Mouse (Mus musculus) limb, embryonic 10.5 days (tissue): ENCODE measurements around the gene Dlg1. TPM values are rescaled to one million over a fixed set of nuclear protein-coding genes. Genes with fewer than 3 reads are reported as not detected.

Experiments used
- DNase-seq: peaks from one replicate; pipeline ENCODE4 v3.0.0-alpha.2; 2017; ENCODE audit warnings: low spot score
- H3K27ac ChIP-seq: fragments of 300-500 bp; sonication (generic); 2 replicates; pipeline ENCODE4 v1.5.1; 2016; ENCODE audit warnings: mild to moderate bottlenecking
- H3K27me3 ChIP-seq: fragments of 300-500 bp; sonication (generic); 2 replicates; pipeline ENCODE4 v1.6.1; 2016; ENCODE audit warnings: low read depth, mild to moderate bottlenecking; ENCODE audit not compliant: poor library complexity, severe bottlenecking
- H3K36me3 ChIP-seq: fragments of 300-500 bp; sonication (generic); 2 replicates; pipeline ENCODE4 v1.6.1; 2016; ENCODE audit warnings: mild to moderate bottlenecking, moderate library complexity
- H3K4me1 ChIP-seq: fragments of 300-500 bp; sonication (generic); 2 replicates; pipeline ENCODE4 v1.6.1; 2016
- H3K4me3 ChIP-seq: fragments of 300-500 bp; sonication (generic); 2 replicates; pipeline ENCODE4 v1.5.1; 2016; ENCODE audit warnings: mild to moderate bottlenecking, moderate library complexity
- H3K9me3 ChIP-seq: fragments of 300-500 bp; sonication (generic); replicated peaks from 2 replicates; pipeline ENCODE4 v1.6.1; 2016; ENCODE audit warnings: mild to moderate bottlenecking
- WGBS: fragments of 180-500 bp; shearing (Covaris S2); methylation state at CpG from one replicate; pipeline ENCODE4 v1.1.7; 2016; 5-methylcytosine and 5-hydroxymethylcytosine counted together
- polyA plus RNA-seq: library from polyadenylated mRNA; unstranded; fragments of >200 nt; fragmentation: Nextera tagmentation; extraction: Ambion mirVana; gene quantifications from 2 replicates; pipeline ENCODE4 v1.2.1, GENCODE M21; 2016

The Dlg1 gene
- polyA plus RNA-seq, 1 experiment from 2014 or later, result 33.9 TPM

- Histone ChIP-seq H3K36me3 (peaks cover 5% of the 10 kb centered on the region; the same call in 1 of the 2 replicates), H3K4me3 (no peak overlapping the region), H3K27me3 (no peaks in the 10 kb centered on the region), H3K4me1 (no peaks in the 10 kb centered on the region), H3K27ac (no peak overlapping the region), H3K9me3 (no peaks in the 10 kb centered on the region)
- DNase-seq, result no peak
- 90% methylated on average over 5 of the region's 5 CpGs for WGBS
Observed at GRCm38 (mm10) chr16:31756436-31756835, 93.2 kb downstream of the Dlg1 start.

GRCm38 (mm10) chr16:31757606-31758005 lies 94.4 kb downstream of the Dlg1 start:
- H3K4me3 ChIP-seq, result no peak overlapping the region
- 96% methylated on average over 1 of the region's 1 CpGs for WGBS
- H3K4me1 ChIP-seq, result no peaks in the 10 kb centered on the region
- no peak overlapping the region for H3K27ac ChIP-seq
- H3K9me3 ChIP-seq, result no peaks in the 10 kb centered on the region
- no peak for DNase-seq
- H3K36me3 ChIP-seq, result peaks cover 5% of the 10 kb centered on the region; the same call in 1 of the 2 replicates
- H3K27me3 ChIP-seq, result no peaks in the 10 kb centered on the region

DNA sequence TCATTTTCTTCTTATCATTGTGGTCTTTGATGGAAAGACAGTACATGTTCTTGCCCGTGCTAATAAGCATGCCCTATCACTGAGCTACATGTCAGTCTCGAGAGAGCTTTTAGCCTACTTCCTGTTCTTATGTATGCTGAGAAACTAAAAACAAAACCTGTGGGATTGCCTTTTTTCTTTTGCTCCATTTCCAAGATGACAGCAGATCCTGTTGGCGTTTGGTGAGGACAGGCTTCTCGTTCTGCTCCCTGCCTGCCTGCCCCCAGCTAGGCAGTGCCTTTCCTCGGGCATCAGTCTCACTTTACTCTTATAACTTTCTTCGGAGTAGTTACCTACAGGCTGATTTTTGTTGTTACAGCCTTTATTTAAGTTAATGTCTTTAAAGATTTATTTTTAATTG lies 96.2 kb downstream of the Dlg1 start:
- Histone ChIP-seq H3K9me3 (no peaks in the 10 kb centered on the region), H3K27ac (no peak overlapping the region), H3K27me3 (no peaks in the 10 kb centered on the region), H3K4me1 (no peaks in the 10 kb centered on the region), H3K4me3 (no peak overlapping the region), H3K36me3 (peaks cover 2% of the 10 kb centered on the region; the same call in 1 of the 2 replicates)
- DNase-seq, result no peak
- WGBS, result 85% methylated on average over 6 of the region's 6 CpGs

- 97% methylated on average over 6 of the region's 6 CpGs for WGBS
- no peaks in the 10 kb centered on the region for H3K27me3 ChIP-seq
- no peaks in the 10 kb centered on the region for H3K9me3 ChIP-seq
- no peak overlapping the region for H3K27ac ChIP-seq
- no peak for DNase-seq
- H3K36me3 ChIP-seq, result no peaks in the 10 kb centered on the region
- H3K4me1 ChIP-seq, result no peaks in the 10 kb centered on the region
- H3K4me3 ChIP-seq, result no peak overlapping the region
Observed at GRCm38 (mm10) chr16:31766298-31766697, 103.1 kb downstream of the Dlg1 start.

DNA sequence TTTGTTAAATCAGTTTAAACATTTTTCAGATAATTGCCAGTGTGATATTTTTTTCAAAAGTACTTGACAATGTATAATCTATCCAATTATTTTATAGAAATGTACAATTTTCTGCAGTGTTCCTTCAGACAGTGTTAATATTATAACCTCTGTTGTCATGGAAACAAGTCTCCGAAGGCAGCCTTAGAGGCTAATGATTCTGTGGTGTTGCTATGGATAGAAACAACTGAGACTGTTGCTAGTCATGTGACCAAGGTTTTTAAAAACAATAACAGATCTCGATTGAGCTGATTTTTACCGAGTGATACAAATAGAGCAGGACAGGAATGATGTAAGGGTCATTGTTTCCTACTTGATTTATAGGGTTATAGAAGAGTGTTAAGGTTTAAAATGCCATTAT lies 103.5 kb downstream of the Dlg1 start:
- WGBS, result 84% methylated on average over 3 of the region's 3 CpGs
- no peaks in the 10 kb centered on the region for H3K9me3 ChIP-seq
- H3K4me1 ChIP-seq, result no peaks in the 10 kb centered on the region
- no peak for DNase-seq
- no peak overlapping the region for H3K4me3 ChIP-seq
- no peak overlapping the region for H3K27ac ChIP-seq
- no peaks in the 10 kb centered on the region for H3K36me3 ChIP-seq
- no peaks in the 10 kb centered on the region for H3K27me3 ChIP-seq

- no peaks in the 10 kb centered on the region for H3K9me3 ChIP-seq
- no peak overlapping the region for H3K4me3 ChIP-seq
- 93% methylated on average over 10 of the region's 10 CpGs for WGBS
- no peak overlapping the region for H3K27ac ChIP-seq
- no peak for DNase-seq
- no peaks in the 10 kb centered on the region for H3K36me3 ChIP-seq
- no peaks in the 10 kb centered on the region for H3K27me3 ChIP-seq
- H3K4me1 ChIP-seq, result no peaks in the 10 kb centered on the region
Observed at GRCm38 (mm10) chr16:31775924-31776323, 112.7 kb downstream of the Dlg1 start.

GRCm38 (mm10) chr16:31781015-31781414 lies 117.8 kb downstream of the Dlg1 start:
- no peak for DNase-seq
- H3K36me3 ChIP-seq, result peaks cover 11% of the 10 kb centered on the region
- H3K9me3 ChIP-seq, result no peaks in the 10 kb centered on the region
- no peak overlapping the region for H3K4me3 ChIP-seq
- H3K27me3 ChIP-seq, result no peaks in the 10 kb centered on the region
- H3K27ac ChIP-seq, result no peak overlapping the region
- H3K4me1 ChIP-seq, result no peaks in the 10 kb centered on the region
- WGBS, result 77% methylated on average over 6 of the region's 6 CpGs

DNA sequence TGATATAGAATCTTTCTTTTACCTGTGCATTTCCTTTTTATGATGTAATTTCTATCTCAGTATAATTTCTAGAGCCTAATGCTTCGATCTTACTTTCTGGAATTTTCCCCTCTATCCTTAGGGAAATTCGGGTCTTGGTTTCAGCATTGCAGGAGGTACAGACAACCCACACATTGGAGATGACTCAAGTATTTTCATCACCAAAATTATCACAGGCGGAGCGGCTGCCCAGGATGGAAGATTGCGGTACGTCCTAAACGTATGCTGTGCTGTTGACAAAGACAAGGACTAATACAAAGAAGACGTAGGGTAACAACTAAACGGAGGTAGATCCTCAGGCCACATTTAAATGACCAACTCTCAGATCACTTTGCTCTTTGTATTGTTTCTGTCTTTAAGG lies 126.8 kb downstream of the Dlg1 start:
- H3K27ac ChIP-seq, result no peak overlapping the region

GRCm38 (mm10) chr16:31803644-31804043 lies 140.4 kb downstream of the Dlg1 start:
- 85% methylated on average over 3 of the region's 3 CpGs for WGBS
- no peak for DNase-seq
- peaks cover 66% of the 10 kb centered on the region for H3K36me3 ChIP-seq
- H3K27me3 ChIP-seq, result no peaks in the 10 kb centered on the region
- no peak overlapping the region for H3K4me3 ChIP-seq
- no peaks in the 10 kb centered on the region for H3K4me1 ChIP-seq
- no peak overlapping the region for H3K27ac ChIP-seq
- no peaks in the 10 kb centered on the region for H3K9me3 ChIP-seq

More for the DNA sequence above, 126.8 kb downstream of the Dlg1 start:
- Histone ChIP-seq H3K9me3 (no peaks in the 10 kb centered on the region), H3K4me1 (no peaks in the 10 kb centered on the region), H3K27me3 (no peaks in the 10 kb centered on the region), H3K4me3 (no peak overlapping the region), H3K36me3 (peaks cover 41% of the 10 kb centered on the region)
- DNase-seq, result no peak
- WGBS, result 96% methylated on average over 9 of the region's 9 CpGs

GRCm38 (mm10) chr16:31826049-31826448 lies 162.8 kb downstream of the Dlg1 start:
- DNase-seq, result no peak
- H3K27ac ChIP-seq, result no peak overlapping the region
- H3K4me1 ChIP-seq, result no peaks in the 10 kb centered on the region
- H3K9me3 ChIP-seq, result no peaks in the 10 kb centered on the region
- H3K36me3 ChIP-seq, result peaks cover 19% of the 10 kb centered on the region
- 93% methylated on average over 4 of the region's 4 CpGs for WGBS
- H3K4me3 ChIP-seq, result no peak overlapping the region
- no peaks in the 10 kb centered on the region for H3K27me3 ChIP-seq

GRCm38 (mm10) chr16:31830726-31831125 lies 167.5 kb downstream of the Dlg1 start:
- peaks cover 35% of the 10 kb centered on the region for H3K36me3 ChIP-seq
- H3K9me3 ChIP-seq, result no peaks in the 10 kb centered on the region
- no peak overlapping the region for H3K27ac ChIP-seq
- WGBS, result 97% methylated on average over 4 of the region's 4 CpGs
- H3K27me3 ChIP-seq, result no peaks in the 10 kb centered on the region
- no peak for DNase-seq
- no peak overlapping the region for H3K4me3 ChIP-seq
- H3K4me1 ChIP-seq, result no peaks in the 10 kb centered on the region

DNA sequence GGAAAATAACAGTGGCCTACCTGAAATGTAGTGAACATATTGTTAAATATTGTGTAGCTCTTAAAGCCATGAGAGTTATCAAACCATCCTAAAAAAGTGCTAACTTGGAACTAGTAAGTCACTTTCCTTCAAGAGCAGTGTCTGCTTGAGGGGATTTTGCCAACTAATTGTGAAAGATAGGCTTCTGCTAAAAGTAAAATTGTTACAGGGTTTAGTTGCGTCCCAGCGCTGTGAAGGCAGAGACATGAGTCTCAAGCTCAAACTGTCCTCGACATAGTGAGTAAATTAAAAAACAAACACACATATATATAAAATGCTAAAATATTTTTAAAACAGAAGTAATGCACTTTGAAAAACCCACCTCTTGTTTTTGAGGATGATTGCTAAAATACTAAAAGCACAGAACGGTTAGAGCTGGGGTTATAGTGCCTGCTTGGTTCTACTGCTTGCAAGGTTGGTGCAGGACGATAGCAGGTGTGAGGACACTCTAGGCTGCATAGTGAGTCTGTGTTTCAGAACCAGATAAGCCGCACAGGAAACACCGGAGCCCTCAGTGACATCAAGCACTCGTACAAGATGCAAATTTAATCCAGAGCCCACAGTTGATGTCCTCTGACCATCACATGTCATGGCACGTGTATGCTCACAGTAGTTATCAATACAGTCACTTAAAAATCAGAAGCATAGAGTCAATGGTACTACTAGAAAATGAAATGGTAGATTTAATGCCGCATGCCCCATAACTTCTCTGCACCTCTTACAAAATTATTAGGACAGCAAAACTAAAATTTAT lies 169.6 kb downstream of the Dlg1 start:
- no peak for DNase-seq
- Histone ChIP-seq H3K9me3 (no peaks in the 10 kb centered on the region), H3K27me3 (no peaks in the 10 kb centered on the region), H3K27ac (no peak overlapping the region), H3K36me3 (peaks cover 45% of the 10 kb centered on the region), H3K4me3 (no peak overlapping the region), H3K4me1 (no peaks in the 10 kb centered on the region)
- 96% methylated on average over 10 of the region's 10 CpGs for WGBS

DNA sequence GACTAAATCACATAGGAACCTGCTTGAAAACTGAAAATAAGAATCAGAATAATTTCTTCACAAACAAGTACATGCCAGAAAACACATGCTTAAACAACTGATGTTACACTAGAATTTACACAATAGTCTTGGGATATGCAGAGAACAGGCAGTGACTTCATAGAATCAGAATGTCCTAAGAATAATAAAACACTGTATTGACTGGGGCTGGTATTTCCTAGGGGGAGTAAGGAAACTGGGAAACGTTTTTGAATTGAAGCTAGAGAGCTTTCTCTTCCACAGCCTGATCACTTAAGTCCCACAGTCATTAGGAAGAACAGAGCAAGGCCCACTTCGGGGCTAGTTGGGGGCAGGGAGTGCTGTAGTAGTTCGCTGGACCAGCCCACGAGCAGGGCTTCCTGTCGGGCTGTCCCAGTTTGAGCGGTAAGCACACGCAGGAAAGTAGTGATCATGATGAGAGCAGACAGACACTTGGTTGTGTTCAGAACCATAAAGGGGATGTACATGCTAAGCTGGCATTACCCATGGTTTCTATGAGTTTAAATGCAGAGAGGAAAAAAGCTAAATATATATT lies 170.9 kb downstream of the Dlg1 start:
- Histone ChIP-seq H3K9me3 (no peaks in the 10 kb centered on the region), H3K27me3 (no peaks in the 10 kb centered on the region), H3K27ac (no peak overlapping the region)

More for the DNA sequence above, 170.9 kb downstream of the Dlg1 start:
- 79% methylated on average over 7 of the region's 7 CpGs for WGBS
- no peak overlapping the region for H3K4me3 ChIP-seq
- DNase-seq, result no peak
- H3K36me3 ChIP-seq, result peaks cover 58% of the 10 kb centered on the region
- no peaks in the 10 kb centered on the region for H3K4me1 ChIP-seq
